Mouse (Mus musculus): ENCODE data around the gene Pkp1. TPM values are rescaled to one million over a fixed set of nuclear protein-coding genes. Genes with fewer than 3 reads are reported as not detected.

Gene Pkp1
- polyA plus RNA-seq (2012; ENCODE audit: insufficient read depth, low replicate concordance) = 0.04 TPM in 1 of 2 replicates, not detected in the other

GRCm38 (mm10) chr1:135918644-135919407, at the start of gene Pkp1:
Gene Pkp1, minus strand, starts transcription at chr1:135919207.
- TF ChIP-seq FLI1 (IDR thresholded peaks at IDR 0.05; ENCODE audit: low read length) (no peak), GATA1 (IDR thresholded peaks at IDR 0.05; ENCODE audit: borderline replicate concordance, low read length) (no peak)
- no peaks in the 10 kb centered on the region for H3K9me3 ChIP-seq
- no peaks in the 10 kb centered on the region for H3K36me3 ChIP-seq (replicated peaks; ENCODE audit: low read length)
- no peak within 1 kb of the TSS for H3K4me3 ChIP-seq (replicated peaks)
- peaks cover 6% of the 10 kb centered on the region; the same call in 1 of the 2 replicates for H3K4me1 ChIP-seq
- peaks cover 93% of the 10 kb centered on the region for H3K27me3 ChIP-seq (replicated peaks)

- no peak for TF ChIP-seq GATA1 (IDR thresholded peaks at IDR 0.05; ENCODE audit: borderline replicate concordance, low read length)
- Histone ChIP-seq H3K27me3 (replicated peaks) (peaks cover 90% of the 10 kb centered on the region), H3K4me1 (peaks cover 57% of the 10 kb centered on the region), H3K36me3 (replicated peaks; ENCODE audit: low read length) (no peaks in the 10 kb centered on the region), H3K9me3 (no peaks in the 10 kb centered on the region), H3K4me3 (replicated peaks) (no peak overlapping the region)
Observed at GRCm38 (mm10) chr1:135967739-135968138, 48.7 kb upstream of the Pkp1 start.

DNA sequence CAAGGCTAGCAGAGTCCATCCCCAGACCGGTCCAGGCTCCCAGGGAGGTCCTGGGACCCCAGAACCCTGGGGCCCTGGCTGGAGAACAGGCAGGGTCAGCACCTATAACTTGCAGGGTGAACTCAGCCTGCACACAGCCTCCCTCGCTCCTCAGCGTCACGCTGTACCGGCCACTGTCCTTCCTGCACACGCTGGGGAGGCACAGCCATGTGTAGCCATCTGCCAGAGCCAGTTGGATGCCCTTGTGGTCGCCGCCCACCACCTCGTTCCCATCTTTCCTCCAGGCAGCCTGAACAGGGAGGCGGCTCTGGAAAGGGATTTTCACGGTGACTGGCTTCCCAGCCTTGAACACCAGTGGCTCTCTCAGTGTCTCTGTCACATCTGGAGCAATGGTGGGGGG, 45.6 kb upstream of the Pkp1 start:
- H3K36me3 ChIP-seq (replicated peaks; ENCODE audit: low read length) = no peaks in the 10 kb centered on the region
- peaks cover 31% of the 10 kb centered on the region for H3K4me1 ChIP-seq
- H3K9me3 ChIP-seq = no peaks in the 10 kb centered on the region
- peak overlapping the region; percentile 52 for H3K4me3 ChIP-seq (replicated peaks)
- peaks cover 96% of the 10 kb centered on the region for H3K27me3 ChIP-seq (replicated peaks)
- TF ChIP-seq GATA1 (IDR thresholded peaks at IDR 0.05; ENCODE audit: borderline replicate concordance, low read length) (no peak), FLI1 (IDR thresholded peaks at IDR 0.05; ENCODE audit: low read length) (no peak)

DNA sequence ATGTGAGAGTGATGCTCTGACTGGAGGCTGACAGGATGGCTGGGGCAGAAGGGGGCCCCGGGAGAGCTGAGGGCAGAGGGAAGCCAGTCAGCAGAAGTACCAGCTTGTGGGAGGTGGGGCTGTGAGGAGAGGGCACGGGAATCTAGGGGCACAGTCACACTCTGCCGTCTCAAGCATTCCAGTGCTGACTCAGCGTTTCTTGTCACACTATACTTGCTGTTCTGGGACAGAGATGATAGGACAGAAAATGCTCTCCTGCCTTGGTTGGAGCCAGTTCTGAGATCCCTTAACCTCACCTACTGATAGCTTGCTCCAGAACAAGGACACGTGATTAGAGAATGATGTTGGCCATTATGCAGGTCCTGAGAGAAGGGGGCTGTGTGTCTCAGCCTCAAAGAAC, 44.2 kb upstream of the Pkp1 start:
- TF ChIP-seq GATA1 (IDR thresholded peaks at IDR 0.05; ENCODE audit: borderline replicate concordance, low read length) = no peak
- no peak for TF ChIP-seq FLI1 (IDR thresholded peaks at IDR 0.05; ENCODE audit: low read length)
- Histone ChIP-seq H3K36me3 (replicated peaks; ENCODE audit: low read length) (no peaks in the 10 kb centered on the region), H3K27me3 (replicated peaks) (peaks cover 90% of the 10 kb centered on the region), H3K4me3 (replicated peaks) (no peak overlapping the region), H3K4me1 (peaks cover 25% of the 10 kb centered on the region), H3K9me3 (no peaks in the 10 kb centered on the region)

GRCm38 (mm10) chr1:135958483-135958882, 39.5 kb upstream of the Pkp1 start:
- peaks cover 79% of the 10 kb centered on the region for H3K27me3 ChIP-seq (replicated peaks)
- TF ChIP-seq GATA1 (IDR thresholded peaks at IDR 0.05; ENCODE audit: borderline replicate concordance, low read length) (no peak), FLI1 (IDR thresholded peaks at IDR 0.05; ENCODE audit: low read length) (no peak)
- H3K4me1 ChIP-seq = peaks cover 15% of the 10 kb centered on the region
- H3K36me3 ChIP-seq (replicated peaks; ENCODE audit: low read length) = no peaks in the 10 kb centered on the region
- H3K4me3 ChIP-seq (replicated peaks) = no peak overlapping the region
- no peaks in the 10 kb centered on the region for H3K9me3 ChIP-seq

- H3K36me3 ChIP-seq (replicated peaks; ENCODE audit: low read length) = no peaks in the 10 kb centered on the region
- peaks cover 80% of the 10 kb centered on the region for H3K27me3 ChIP-seq (replicated peaks)
- no peaks in the 10 kb centered on the region for H3K9me3 ChIP-seq
- no peak overlapping the region for H3K4me3 ChIP-seq (replicated peaks)
- no peak for TF ChIP-seq GATA1 (IDR thresholded peaks at IDR 0.05; ENCODE audit: borderline replicate concordance, low read length)
- TF ChIP-seq FLI1 (IDR thresholded peaks at IDR 0.05; ENCODE audit: low read length) = no peak
- peaks cover 17% of the 10 kb centered on the region for H3K4me1 ChIP-seq
Observed at GRCm38 (mm10) chr1:135948871-135949270, 29.9 kb upstream of the Pkp1 start.

DNA sequence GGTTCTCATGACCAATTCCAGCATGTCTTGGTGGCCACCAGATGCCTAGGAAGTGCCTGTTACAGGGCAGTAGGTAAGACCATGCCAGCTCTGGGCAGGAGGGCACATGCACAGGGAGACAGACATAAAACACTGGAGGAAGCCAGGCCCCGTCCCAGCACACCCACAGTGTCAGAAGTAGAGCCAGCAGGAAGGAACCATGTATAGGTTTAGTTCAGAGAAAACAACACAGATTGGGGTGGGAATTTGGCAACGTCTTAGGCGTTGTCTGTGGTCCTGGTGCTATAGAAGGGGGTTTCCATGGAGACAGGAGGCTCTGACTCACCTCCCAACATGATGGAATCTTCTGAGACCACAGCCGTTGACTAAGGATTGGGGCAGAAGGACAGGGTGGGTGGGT, 27.2 kb upstream of the Pkp1 start:
- Histone ChIP-seq H3K4me3 (replicated peaks) (no peak overlapping the region), H3K27me3 (replicated peaks) (peaks cover 82% of the 10 kb centered on the region), H3K36me3 (replicated peaks; ENCODE audit: low read length) (no peaks in the 10 kb centered on the region), H3K4me1 (peaks cover 24% of the 10 kb centered on the region), H3K9me3 (no peaks in the 10 kb centered on the region)
- no peak for TF ChIP-seq GATA1 (IDR thresholded peaks at IDR 0.05; ENCODE audit: borderline replicate concordance, low read length)
- no peak for TF ChIP-seq FLI1 (IDR thresholded peaks at IDR 0.05; ENCODE audit: low read length)

DNA sequence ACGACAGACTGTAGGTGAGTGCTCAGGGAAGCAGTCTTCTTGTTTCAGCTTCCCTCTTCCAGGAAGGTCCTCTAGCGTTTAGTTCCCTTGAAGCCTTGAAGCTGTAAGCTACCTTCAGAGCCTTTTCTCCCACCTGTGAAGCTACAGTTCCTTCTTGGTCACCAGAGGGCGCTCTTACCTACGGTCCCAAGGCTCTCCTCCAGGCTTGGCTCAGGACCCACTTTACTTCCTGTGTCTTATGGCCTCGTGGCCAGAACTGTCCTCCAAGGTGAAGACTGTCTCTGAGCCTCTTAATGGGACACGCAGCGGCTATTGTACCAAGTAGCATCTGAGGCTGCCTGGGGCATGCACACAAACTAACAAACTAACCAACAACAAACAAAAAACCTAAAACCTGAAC, 26.7 kb upstream of the Pkp1 start:
- Histone ChIP-seq H3K36me3 (replicated peaks; ENCODE audit: low read length) (no peaks in the 10 kb centered on the region), H3K9me3 (no peaks in the 10 kb centered on the region), H3K27me3 (replicated peaks) (peaks cover 81% of the 10 kb centered on the region), H3K4me3 (replicated peaks) (no peak overlapping the region), H3K4me1 (peaks cover 27% of the 10 kb centered on the region)
- no peak for TF ChIP-seq FLI1 (IDR thresholded peaks at IDR 0.05; ENCODE audit: low read length)

DNA sequence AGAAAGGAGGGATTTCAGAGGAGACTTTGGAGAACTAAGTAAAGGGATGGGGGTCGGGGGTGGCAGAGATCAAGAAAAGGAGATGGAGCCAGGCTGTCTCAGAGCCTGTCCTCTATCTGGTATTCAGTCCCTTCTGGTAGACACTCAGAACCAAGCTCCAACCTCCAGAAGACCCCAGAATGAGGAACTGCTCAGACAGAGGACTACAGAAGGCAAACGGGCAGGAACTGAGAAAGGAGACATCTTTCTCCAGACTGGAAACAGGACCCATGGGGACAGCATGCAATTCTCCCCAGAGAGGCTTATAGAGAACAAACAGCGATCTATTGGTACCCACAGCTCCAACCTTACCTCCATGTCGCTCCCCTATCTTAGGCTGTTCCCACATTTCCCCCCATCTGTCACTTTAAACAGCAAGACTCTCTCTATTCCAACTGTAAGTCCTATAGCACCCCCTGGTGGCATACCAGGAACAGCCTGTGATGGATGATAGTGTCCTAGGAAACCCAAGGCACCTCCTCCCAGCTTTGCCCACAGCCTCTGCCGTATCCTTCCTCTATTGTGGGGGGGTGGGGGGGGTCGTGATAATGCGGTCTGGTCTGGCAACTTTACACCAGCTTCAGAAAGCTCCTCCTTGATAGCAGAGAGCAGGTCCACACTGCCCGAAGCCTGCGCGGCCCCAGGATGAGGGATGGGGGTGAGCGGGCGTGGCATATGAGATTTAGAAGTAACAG, 25.7 kb upstream of the Pkp1 start:
- Histone ChIP-seq H3K36me3 (replicated peaks; ENCODE audit: low read length) (no peaks in the 10 kb centered on the region), H3K9me3 (no peaks in the 10 kb centered on the region), H3K4me1 (peaks cover 27% of the 10 kb centered on the region), H3K4me3 (replicated peaks) (no peak overlapping the region), H3K27me3 (replicated peaks) (peaks cover 71% of the 10 kb centered on the region)
- TF ChIP-seq FLI1 (IDR thresholded peaks at IDR 0.05; ENCODE audit: low read length) (no peak), GATA1 (IDR thresholded peaks at IDR 0.05; ENCODE audit: borderline replicate concordance, low read length) (no peak)

GRCm38 (mm10) chr1:135943713-135944112, 24.7 kb upstream of the Pkp1 start:
- Histone ChIP-seq H3K4me1 (peaks cover 28% of the 10 kb centered on the region), H3K4me3 (replicated peaks) (no peak overlapping the region), H3K9me3 (no peaks in the 10 kb centered on the region), H3K36me3 (replicated peaks; ENCODE audit: low read length) (no peaks in the 10 kb centered on the region), H3K27me3 (replicated peaks) (peaks cover 70% of the 10 kb centered on the region)
- no peak for TF ChIP-seq FLI1 (IDR thresholded peaks at IDR 0.05; ENCODE audit: low read length)
- no peak for TF ChIP-seq GATA1 (IDR thresholded peaks at IDR 0.05; ENCODE audit: borderline replicate concordance, low read length)
